Mouse (Mus musculus) cerebellum, adult 2 months (tissue): ENCODE data around the gene Cckbr. TPM values are rescaled to one million over a fixed set of nuclear protein-coding genes. Genes with fewer than 3 reads are reported as not detected.

Experiments used
- DNase-seq, 2 experiments: peaks; one replicate each; pipeline ENCODE4 v3.0.0; 2021
- H3K27ac ChIP-seq: fragments of 200-500 bp; 2 replicates; pipeline ENCODE4 v1.5.1; 2012; ENCODE audit warnings: low read length, control low read depth, inconsistent platforms; ENCODE audit not compliant: insufficient read depth
- H3K27me3 ChIP-seq: fragments of 200-500 bp; 2 replicates; pipeline ENCODE4 v1.6.1; 2012; ENCODE audit warnings: inconsistent platforms, mild to moderate bottlenecking, low read length, moderate library complexity; ENCODE audit not compliant: control insufficient read depth, insufficient read depth
- H3K4me1 ChIP-seq: fragments of 200-500 bp; 2 replicates; pipeline ENCODE4 v1.6.1; 2011; ENCODE audit warnings: low read length; ENCODE audit not compliant: control insufficient read depth, insufficient read depth
- H3K4me3 ChIP-seq: fragments of 200-500 bp; replicated peaks from 2 replicates; pipeline ENCODE3; 2011; ENCODE audit warnings: mild to moderate bottlenecking, low read depth, low read length, control low read depth; ENCODE audit not compliant: insufficient read depth
- CTCF ChIP-seq: fragments of 200-500 bp; IDR thresholded peaks from 2 replicates; pipeline ENCODE4 v1.5.1; 2011; ENCODE audit warnings: low read depth, mild to moderate bottlenecking, control low read depth, low read length, moderate library complexity, borderline replicate concordance; ENCODE audit not compliant: insufficient read depth
- POLR2A ChIP-seq: fragments of 200-500 bp; IDR thresholded peaks from 2 replicates; pipeline ENCODE4 v1.6.1; 2011; ENCODE audit warnings: low read length, control low read depth, borderline replicate concordance; ENCODE audit not compliant: insufficient read depth
- WGBS: fragments of 180-500 bp; shearing (Covaris S2); methylation state at CpG from one replicate; pipeline ENCODE4 v1.1.7; 2018; 5-methylcytosine and 5-hydroxymethylcytosine counted together
- polyA plus RNA-seq: library from polyadenylated mRNA; depleted of rRNA; stranded (reverse); fragments of >200 nt; gene quantifications from 2 replicates; pipeline ENCODE4 v1.2.3, GENCODE M21; 2012

Gene Cckbr
- polyA plus RNA-seq, 1 experiment, result 8.5 TPM

DNA sequence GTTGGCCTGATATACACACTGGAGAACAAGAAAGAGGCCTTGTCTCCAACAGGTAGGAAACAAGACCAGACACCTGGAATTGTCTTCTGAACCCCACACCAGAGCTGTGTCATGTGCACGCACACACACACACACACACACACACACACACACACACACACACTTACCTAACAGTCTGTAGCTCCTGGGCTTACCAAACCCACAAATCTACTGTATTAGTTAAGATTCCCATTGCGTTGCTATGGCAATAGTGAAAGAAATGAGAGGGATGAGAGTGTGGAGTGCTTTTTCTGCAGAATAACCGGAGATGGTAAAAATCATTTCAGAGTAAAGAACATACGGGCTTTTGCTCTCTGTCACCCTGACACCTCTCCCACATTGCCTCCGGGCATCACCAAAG is 7.4 kb upstream of the Cckbr start:
- 84% methylated on average over 5 of the region's 5 CpGs for WGBS
- Histone ChIP-seq H3K27ac (no peak overlapping the region), H3K4me1 (no peaks in the 10 kb centered on the region), H3K27me3 (no peaks in the 10 kb centered on the region), H3K4me3 (no peak overlapping the region)
- DNase-seq, result no peak
- TF ChIP-seq POLR2A (no peak), CTCF (no peak)

DNA sequence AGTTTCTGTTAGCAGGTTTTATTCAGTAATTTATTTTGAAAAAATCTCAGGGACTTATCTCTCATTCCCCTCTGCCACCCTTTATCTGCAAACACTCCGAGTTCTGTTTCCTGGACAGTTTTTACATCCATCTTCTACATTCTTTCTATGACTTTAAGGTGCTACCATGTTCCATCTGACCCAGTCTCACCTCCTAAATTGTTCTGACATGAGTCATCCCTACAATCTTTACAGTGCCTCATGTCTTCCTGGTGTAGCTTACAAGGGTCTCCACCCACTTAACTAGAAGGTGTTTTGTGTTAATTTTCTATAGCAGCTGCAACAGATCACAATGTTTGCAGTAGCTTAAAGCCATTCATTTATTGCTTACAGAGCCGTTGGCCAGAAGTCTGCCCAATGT is 4.6 kb upstream of the Cckbr start:
- H3K4me3 ChIP-seq, result no peak overlapping the region
- H3K4me1 ChIP-seq, result no peaks in the 10 kb centered on the region
- no peak for DNase-seq
- TF ChIP-seq POLR2A (no peak), CTCF (no peak)
- WGBS, result 68% methylated on average over 2 of the region's 2 CpGs
- H3K27ac ChIP-seq, result no peak overlapping the region
- no peaks in the 10 kb centered on the region for H3K27me3 ChIP-seq

DNA sequence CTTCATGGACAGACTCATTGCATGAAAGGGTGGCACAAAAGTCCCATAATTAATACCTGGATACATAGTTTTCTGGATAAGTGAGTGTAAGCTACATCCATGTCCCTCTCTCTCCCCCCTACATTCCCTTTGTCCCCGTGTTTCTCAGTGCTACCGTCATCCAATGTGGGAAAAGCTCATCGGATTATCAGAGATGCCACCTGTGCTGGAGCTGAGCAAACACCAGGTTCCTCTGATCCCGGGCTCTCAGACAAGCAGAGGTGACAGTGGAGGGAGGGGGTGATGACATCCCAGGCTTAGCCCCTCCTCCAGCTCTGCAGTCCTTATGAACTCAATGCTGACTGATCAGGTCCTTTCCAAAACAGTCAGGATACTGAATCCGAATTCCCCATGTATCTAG is 1.2 kb upstream of the Cckbr start:
- DNase-seq, result no peak
- no peaks in the 10 kb centered on the region for H3K27me3 ChIP-seq
- H3K4me3 ChIP-seq, result no peak overlapping the region
- TF ChIP-seq POLR2A, result no peak
- no peak for TF ChIP-seq CTCF
- no peak overlapping the region for H3K27ac ChIP-seq
- 47% methylated on average over 5 of the region's 5 CpGs for WGBS
- no peaks in the 10 kb centered on the region for H3K4me1 ChIP-seq

DNA sequence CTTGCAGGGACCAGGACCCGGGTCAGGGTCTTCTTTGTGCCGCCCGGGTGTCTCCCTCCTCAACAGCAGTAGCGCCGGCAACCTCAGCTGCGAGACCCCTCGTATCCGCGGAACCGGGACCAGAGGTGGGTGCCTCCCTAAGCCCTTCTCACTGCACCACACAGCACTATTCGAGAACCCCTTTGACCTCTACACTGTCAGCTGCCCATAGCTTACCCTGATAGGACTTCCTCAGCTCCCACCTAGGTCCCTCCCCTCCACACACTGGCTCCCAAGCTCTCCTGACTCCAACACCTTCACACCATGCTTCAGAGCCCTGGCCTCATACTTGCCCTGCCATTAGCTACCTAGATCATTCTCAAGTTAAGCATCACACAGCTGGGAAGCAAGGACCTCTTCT is 520 bp downstream of the Cckbr start:
- no peak overlapping the region for H3K27ac ChIP-seq
- H3K4me3 ChIP-seq, result no peak overlapping the region
- DNase-seq, result no peak
- no peak for TF ChIP-seq CTCF
- no peaks in the 10 kb centered on the region for H3K4me1 ChIP-seq
- no peaks in the 10 kb centered on the region for H3K27me3 ChIP-seq
- under 1% methylated on average over 11 of the region's 11 CpGs for WGBS

DNA sequence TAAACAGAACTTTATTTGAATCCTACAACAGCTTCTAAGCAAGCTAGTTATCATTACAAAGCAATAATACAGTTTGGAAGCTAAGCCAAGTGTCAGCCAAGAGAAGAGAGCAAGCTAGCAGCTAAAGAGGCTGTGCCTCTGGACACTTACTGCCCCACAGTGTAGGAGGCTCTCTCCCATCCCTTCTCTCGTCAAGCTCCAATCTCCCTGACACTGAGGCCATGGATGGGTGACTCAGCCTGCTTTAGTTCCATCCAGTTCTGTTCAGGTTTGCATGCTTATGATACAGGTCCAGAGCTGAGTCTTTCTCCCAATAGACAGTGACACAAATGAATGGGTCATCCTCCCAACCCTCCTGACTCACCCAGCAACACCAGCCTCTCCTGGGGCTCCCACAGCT is 6.5 kb downstream of the Cckbr start:
- TF ChIP-seq POLR2A (no peak), CTCF (no peak)
- Histone ChIP-seq H3K27me3 (no peaks in the 10 kb centered on the region), H3K27ac (no peak overlapping the region), H3K4me3 (no peak overlapping the region), H3K4me1 (no peaks in the 10 kb centered on the region)
- DNase-seq, result no peak
- WGBS, result 24% methylated on average over 1 of the region's 1 CpGs

DNA sequence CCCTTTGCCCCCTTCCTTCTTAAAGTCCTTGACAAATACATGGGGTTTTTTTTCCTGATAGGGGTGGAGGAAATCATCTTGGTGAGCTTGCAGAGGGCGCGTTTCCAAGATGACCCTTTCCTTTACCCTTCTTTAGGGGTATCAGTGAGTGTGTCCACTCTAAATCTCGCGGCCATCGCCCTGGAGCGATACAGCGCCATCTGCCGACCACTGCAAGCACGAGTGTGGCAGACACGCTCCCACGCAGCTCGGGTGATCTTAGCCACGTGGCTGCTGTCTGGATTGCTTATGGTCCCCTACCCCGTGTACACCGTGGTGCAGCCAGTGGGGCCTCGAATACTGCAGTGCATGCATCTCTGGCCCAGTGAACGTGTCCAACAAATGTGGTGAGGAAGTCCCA is 8.3 kb downstream of the Cckbr start:
- H3K4me3 ChIP-seq, result no peak overlapping the region
- 86% methylated on average over 17 of the region's 17 CpGs for WGBS
- TF ChIP-seq POLR2A (no peak), CTCF (no peak)

DNA sequence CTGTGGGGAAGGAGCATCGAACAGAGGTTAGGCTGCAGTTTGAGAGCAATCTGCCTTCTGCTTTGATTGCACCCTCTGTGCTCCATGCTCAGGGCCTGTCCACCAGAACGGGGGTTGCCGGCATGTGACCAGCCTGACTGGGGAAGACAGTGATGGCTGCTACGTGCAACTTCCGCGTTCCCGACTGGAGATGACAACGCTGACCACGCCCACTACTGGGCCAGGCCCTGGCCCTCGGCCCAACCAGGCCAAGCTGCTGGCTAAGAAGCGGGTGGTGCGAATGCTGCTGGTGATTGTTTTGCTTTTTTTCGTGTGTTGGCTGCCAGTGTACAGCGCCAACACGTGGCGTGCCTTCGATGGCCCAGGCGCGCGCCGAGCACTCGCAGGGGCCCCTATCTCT is 9.3 kb downstream of the Cckbr start:
- DNase-seq, result no peak
- H3K4me3 ChIP-seq, result no peak overlapping the region
- H3K4me1 ChIP-seq, result no peaks in the 10 kb centered on the region
- 80% methylated on average over 22 of the region's 22 CpGs for WGBS
- TF ChIP-seq CTCF (no peak), POLR2A (no peak)
- no peaks in the 10 kb centered on the region for H3K27me3 ChIP-seq
- H3K27ac ChIP-seq, result no peak overlapping the region

More for the DNA sequence above, 8.3 kb downstream of the Cckbr start:
- no peak for DNase-seq
- Histone ChIP-seq H3K27me3 (no peaks in the 10 kb centered on the region), H3K27ac (no peak overlapping the region), H3K4me1 (no peaks in the 10 kb centered on the region)

DNA sequence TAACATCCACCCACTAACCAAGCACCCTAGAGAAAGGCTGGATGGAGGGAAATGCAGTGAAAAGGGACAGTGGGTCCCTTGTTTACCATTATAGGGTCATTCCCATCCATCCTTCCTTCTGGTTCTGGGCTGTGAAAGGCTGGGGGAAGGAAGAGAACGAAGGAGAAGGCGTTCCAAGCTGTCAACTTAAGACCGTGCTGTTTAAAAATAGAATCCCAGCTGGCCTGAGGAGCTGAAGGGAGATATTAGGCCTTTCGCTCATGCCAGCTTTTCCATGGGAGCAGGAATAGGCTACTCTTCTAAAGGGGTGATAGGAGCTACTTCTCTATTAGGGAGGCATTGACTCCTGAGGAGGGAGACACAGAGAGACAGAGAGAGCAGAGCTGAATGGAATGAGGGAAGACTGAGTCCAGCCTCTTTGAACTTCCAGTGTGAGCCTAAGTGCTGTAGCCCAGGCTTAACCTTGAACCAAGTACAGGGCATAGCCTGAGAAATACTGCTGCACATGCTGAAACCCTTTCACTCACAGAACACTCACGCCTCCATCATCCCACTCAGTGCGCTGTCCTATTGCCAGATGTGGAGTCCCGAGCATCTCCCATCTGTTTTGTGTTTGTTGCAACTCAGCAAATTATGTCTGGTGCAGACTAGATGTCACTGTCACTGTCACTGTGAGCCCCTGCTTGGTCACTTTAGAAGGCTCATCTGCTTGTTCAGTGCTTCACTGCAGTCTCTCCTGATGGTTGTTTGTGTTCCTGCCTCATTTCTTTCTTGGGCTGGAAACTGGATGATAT is 12.6 kb downstream of the Cckbr start:
- H3K4me3 ChIP-seq, result no peak overlapping the region
- TF ChIP-seq CTCF, result no peak
- TF ChIP-seq POLR2A, result no peak
- no peaks in the 10 kb centered on the region for H3K27me3 ChIP-seq
- WGBS, result 54% methylated on average over 7 of the region's 7 CpGs
- no peak overlapping the region for H3K27ac ChIP-seq
- no peak for DNase-seq
- H3K4me1 ChIP-seq, result no peaks in the 10 kb centered on the region

DNA sequence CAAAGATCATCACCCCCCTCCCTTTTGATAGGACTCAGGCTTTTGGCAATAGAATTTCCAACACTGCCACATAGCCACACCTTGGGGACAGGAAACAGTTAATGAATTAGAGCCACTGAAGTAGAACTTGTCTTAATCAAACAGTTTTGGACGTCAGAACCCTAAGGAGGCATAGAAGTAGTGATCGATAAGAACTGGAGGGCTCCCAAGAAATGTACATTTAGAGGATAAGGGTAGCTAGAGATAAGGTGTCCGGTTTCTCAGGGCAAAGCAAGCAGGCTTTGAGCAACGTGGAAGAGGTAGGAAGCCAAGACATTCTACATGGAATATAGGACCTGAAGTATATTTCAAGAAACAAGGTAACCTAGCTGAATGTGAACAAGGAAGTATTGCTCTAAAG is 15.9 kb downstream of the Cckbr start:
- no peak for DNase-seq
- no peaks in the 10 kb centered on the region for H3K27me3 ChIP-seq
- H3K27ac ChIP-seq, result no peak overlapping the region
- TF ChIP-seq POLR2A (no peak), CTCF (no peak)
- no peaks in the 10 kb centered on the region for H3K4me1 ChIP-seq
- H3K4me3 ChIP-seq, result no peak overlapping the region
- WGBS, result 52% methylated on average over 4 of the region's 4 CpGs
